Mouse (Mus musculus) olfactory bulb, adult 2 months (tissue): ENCODE measurements around the gene Efna5.

Source experiments
- CTCF ChIP-seq: fragments of 200-500 bp; IDR thresholded peaks from 2 replicates; pipeline ENCODE4 v1.5.1; 2012; ENCODE audit warnings: low read depth, mild to moderate bottlenecking, low read length, moderate library complexity; ENCODE audit not compliant: insufficient read depth
- POLR2A ChIP-seq: fragments of 200-500 bp; IDR thresholded peaks from 2 replicates; pipeline ENCODE4 v1.6.1; 2012; ENCODE audit warnings: mild to moderate bottlenecking, low read depth, low read length, moderate library complexity; ENCODE audit not compliant: insufficient read depth

- no peak for TF ChIP-seq POLR2A
- no peak for TF ChIP-seq CTCF
Measured at GRCm38 (mm10) chr17:62646836-62647235, 234.3 kb downstream of the Efna5 start.
